Mouse (Mus musculus) Patski (cell line): ENCODE data around the gene Lcp2. TPM values are rescaled to one million over a fixed set of nuclear protein-coding genes. Genes with fewer than 3 reads are reported as not detected.
"Not testable (repeated sequence)": the region's sequence is repeated elsewhere in the genome, so short reads cannot be mapped to it uniquely, and the experiment has no call there.

Experiments used
- ATAC-seq: fragments of 100-300 bp; one replicate; pipeline ENCODE4 v1.8.0; 2021
- CTCF ChIA-PET: fragments of 350-600 bp; sonication (Branson Sonifier 250); formaldehyde crosslinking; loops from one replicate; lab custom pipeline; 2022; ENCODE audit warnings: inconsistent platforms; lab: Charles Lee
- POLR2A ChIA-PET: fragments of 350-600 bp; sonication (Branson Sonifier 250); formaldehyde crosslinking; loops from one replicate; lab custom pipeline; 2022; ENCODE audit warnings: antibody characterized with exemption, inconsistent platforms; lab: Charles Lee
- DNase-seq: peaks from one replicate; pipeline ENCODE4 v3.0.0-alpha.2; 2011; ENCODE audit warnings: low read depth, low spot score
- H3K27me3 ChIP-seq: fragments of 371-371 bp; one replicate; pipeline ENCODE4 v1.5.1; 2021
- CTCF ChIP-seq: fragments of 100-300 bp; IDR thresholded peaks from one replicate; pipeline ENCODE4 v1.5.1; 2021
- in situ Hi-C: fragments of 300-500 bp; cut with MboI; formaldehyde crosslinking; loops from 3 replicates; pipeline ENCODE4 v1.11.1; 2018; ENCODE audit warnings: low pct_unique_long_range_greater_than_20kb, mixed read lengths
- polyA plus RNA-seq: library from polyadenylated mRNA; unstranded; gene quantifications from one replicate; pipeline ENCODE4 v1.2.3, GENCODE M21; 2021

Lcp2 gene
- polyA plus RNA-seq, 1 experiment from 2014 or later, result not detected

GRCm38 (mm10) chr11:34118319-34118718 lies 71.6 kb downstream of the Lcp2 start:
- POLR2A ChIA-PET, result no interaction called here
- in situ Hi-C loops, result no loop called here
- CTCF ChIA-PET, result interaction anchor here (0.9 kb wide), 1 partner anchor 26 kb away, joined by 3 read pairs; no protein-coding TSS in a partner anchor
- TF ChIP-seq CTCF, result no peak
- no peak for ATAC-seq
- DNase-seq, result no peak
- peaks cover 21% of the 10 kb centered on the region for H3K27me3 ChIP-seq

- ChIA-PET POLR2A (no interaction called here), CTCF (no interaction called here)
- in situ Hi-C loops, result loop anchor here (10.0 kb wide), 1 partner anchor 692 kb away; no protein-coding TSS in a partner anchor
- TF ChIP-seq CTCF, result peak; percentile 32
- DNase-seq, result no peak
- no peak for ATAC-seq
- H3K27me3 ChIP-seq, result peaks cover 25% of the 10 kb centered on the region
Observed at GRCm38 (mm10) chr11:34123147-34123546, 76.4 kb downstream of the Lcp2 start.

DNA sequence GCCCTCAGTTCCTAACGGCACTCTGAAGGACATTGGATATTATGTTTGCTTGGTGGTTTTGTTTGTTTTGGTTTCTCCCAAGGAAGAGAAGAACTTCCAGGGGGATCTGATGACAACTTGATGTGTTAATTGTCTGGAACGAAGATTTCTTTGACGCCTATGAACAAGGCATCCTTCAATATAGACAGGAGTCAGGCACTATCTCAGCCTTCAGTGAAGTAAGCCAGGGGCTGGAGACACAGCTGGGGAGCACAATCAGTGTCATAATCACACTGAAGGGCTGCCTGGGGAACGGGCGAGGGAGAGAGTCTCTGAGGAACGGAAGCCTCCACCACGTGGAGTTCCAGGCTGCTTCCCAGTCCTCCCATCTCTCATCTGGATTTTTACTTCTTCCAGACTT lies 78.1 kb downstream of the Lcp2 start:
- CTCF ChIA-PET, result no interaction called here
- ATAC-seq, result no peak

GRCm38 (mm10) chr11:34125727-34126126 lies 79.0 kb downstream of the Lcp2 start:
- DNase-seq, POLR2A ChIA-PET, ATAC-seq, CTCF ChIA-PET: not testable (repeated sequence)
- peaks cover 25% of the 10 kb centered on the region for H3K27me3 ChIP-seq
- in situ Hi-C loops, result loop anchor here (10.0 kb wide), 1 partner anchor 689 kb away; no protein-coding TSS in a partner anchor

More for the DNA sequence above, 78.1 kb downstream of the Lcp2 start:
- no peak for DNase-seq
- in situ Hi-C loops, result loop anchor here (10.0 kb wide), 1 partner anchor 690 kb away; no protein-coding TSS in a partner anchor
- POLR2A ChIA-PET, result no interaction called here
- peaks cover 28% of the 10 kb centered on the region for H3K27me3 ChIP-seq
- no peak for TF ChIP-seq CTCF

DNA sequence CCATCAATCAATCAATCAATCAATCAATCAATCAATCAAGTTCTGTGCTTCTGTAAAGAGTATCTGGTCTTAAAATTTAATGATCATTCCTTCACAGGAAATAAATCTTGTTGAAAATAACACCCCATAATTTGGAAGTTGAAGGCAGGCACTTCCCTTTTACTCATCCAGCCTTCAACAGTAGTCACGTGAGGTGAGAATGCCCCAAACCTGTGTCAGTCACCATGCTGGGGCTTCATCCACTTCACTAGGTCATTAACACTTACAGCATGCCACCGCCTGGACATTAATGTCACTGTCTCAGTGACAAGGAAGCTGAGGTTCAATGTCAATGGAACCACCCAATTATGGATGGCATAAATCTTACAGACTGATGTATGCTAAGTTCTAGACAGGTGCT lies 81.7 kb downstream of the Lcp2 start:
- ChIA-PET CTCF (interaction anchor here (1.4 kb wide), 1 partner anchor 15 kb away, joined by 4 read pairs; no protein-coding TSS in a partner anchor), POLR2A (no interaction called here)
- in situ Hi-C loops, result loop anchor here (10.0 kb wide), 1 partner anchor 686 kb away; no protein-coding TSS in a partner anchor
- DNase-seq (no peak), ATAC-seq (no peak)
- peaks cover 28% of the 10 kb centered on the region for H3K27me3 ChIP-seq
- no peak for TF ChIP-seq CTCF

- H3K27me3 ChIP-seq, result peaks cover 3% of the 10 kb centered on the region
- ChIA-PET CTCF (no interaction called here), POLR2A (no interaction called here)
- ATAC-seq (no peak), DNase-seq (no peak)
- in situ Hi-C loops, result no loop called here
- TF ChIP-seq CTCF, result no peak
Observed at GRCm38 (mm10) chr11:34139296-34139695, 92.6 kb downstream of the Lcp2 start.

Other genes starting within 250 kb of the Lcp2 start
- gene Kcnmb1, start 83.9 kb upstream of the Lcp2 start, polyA plus RNA-seq, result not detected
- gene Kcnip1, start 53.8 kb upstream of the Lcp2 start, polyA plus RNA-seq, result not detected
- not detected for gene 4930469K13Rik, start 51.6 kb downstream of the Lcp2 start, polyA plus RNA-seq
- not detected for gene Foxi1, start 161.2 kb downstream of the Lcp2 start, polyA plus RNA-seq